Mouse (Mus musculus) B cell, adult 2 months (primary cell): ENCODE data around the gene Gm9747.
A peak's percentile ranks its signal among the peaks of the same experiment; 100 is the strongest.

Source experiments
- DNase-seq, 2 experiments: peaks; one replicate each; pipeline ENCODE4 v3.0.0; 2022

Gene Gm9747

DNA sequence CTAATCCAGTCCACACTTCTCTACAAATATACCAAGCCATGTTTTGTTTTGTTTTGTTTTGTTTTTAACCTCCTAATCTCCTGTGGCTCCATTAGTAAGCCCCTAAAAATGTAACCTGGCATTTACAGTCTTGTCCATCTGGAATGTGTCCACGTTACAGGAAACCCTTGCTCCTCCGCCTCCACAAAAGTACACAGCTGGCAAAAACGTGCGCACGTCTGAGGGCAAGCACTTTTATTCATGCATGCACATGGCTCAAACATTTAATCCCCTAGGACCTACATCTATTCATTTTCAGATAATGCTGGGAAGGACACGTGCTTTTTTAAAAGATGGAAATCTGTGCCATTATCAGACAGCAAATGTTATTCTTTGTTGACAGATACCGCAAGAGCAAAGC lies 25.4 kb downstream of the Gm9747 start:
- DNase-seq, result no peak

GRCm38 (mm10) chr1:82260055-82260454 lies 27.1 kb downstream of the Gm9747 start:
- DNase-seq, result no peak

DNA sequence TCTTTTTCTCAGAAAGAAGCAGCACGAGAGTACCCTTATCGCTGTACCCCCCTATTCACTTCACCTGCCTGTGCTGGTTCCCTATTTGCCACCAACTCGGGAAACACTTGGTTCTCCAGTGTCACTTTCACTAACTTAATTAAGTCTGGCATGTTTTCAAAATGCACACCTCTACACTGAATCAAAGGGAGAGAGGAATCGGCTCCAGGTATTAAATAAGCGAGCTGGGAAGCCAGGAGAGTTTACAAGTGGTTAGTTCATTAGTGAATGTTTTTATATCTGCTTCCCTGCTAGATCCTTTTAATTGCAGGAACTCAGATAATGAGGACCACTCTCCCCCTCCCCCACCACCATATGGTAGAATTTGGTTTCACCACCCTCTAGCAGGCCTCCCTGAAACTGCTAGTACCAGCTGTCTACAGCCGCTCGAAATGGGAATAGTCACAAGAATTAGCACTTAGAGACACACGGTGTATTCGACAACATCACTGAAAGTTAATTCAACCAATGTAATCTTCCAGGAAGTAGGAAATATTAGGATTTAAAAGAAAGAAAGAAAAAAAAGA lies 28.2 kb downstream of the Gm9747 start:
- no peak for DNase-seq

DNA sequence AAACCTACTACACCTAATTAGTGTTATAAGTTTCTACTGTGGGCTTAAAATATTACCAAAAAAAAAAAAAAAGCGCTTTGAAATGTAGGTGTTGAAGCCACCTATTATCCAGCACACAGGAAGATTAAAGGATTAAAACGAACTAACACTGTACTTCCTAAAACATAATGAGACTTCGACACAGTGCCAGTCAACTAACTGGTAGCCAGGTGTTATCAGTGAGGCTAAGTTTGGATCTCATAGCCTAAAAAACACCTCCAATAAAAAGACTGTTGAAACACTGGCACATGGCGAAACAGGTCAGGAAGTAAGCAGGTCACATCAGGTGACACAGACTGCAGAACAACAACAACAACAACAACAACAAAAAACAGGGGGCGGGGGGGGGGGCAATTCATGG lies 28.7 kb downstream of the Gm9747 start:
- DNase-seq, result no peak

- no peak for DNase-seq
These were observed 29.4 kb downstream of the Gm9747 start for GRCm38 (mm10) chr1:82262331-82262730.

DNA sequence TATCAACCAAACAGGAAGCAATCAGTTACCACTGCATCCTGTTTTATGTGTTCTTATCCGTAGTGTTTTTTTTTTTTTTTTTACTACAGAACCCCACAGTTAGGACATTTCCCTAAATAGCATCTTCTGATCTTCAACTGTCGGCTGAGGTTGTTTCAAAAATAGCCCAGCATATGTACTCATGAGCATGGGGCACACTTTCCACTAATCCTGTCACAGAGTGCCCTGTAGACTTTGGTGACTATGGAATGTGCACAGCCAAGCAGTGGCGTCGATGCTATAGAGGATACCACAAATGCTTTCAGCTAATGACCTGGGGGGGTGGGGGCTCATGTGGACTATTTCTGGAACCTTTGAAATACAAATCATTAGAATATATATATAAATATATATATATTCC lies 34.6 kb downstream of the Gm9747 start:
- DNase-seq, result no peak

- DNase-seq, result no peak
These were observed 39.3 kb downstream of the Gm9747 start for GRCm38 (mm10) chr1:82272231-82272630.

DNA sequence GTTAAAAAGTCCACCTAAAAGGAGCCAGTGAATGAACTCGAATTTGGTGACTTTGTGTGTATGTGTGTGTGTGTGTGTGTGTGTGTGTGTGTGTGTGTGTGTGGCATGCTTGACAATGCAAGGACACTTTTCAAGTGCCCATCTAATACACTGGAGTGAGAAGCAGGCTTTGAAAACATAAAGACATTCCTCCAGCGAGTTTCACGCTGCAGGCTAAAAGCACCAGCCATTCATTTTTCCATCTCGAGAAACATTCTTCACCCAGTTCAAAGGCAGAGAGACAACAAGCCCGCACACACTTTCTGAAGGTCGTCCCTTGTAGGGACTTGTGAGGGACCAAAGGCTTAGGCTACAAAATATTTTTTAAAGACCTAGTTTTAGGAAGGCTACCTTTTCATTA lies 40.6 kb downstream of the Gm9747 start:
- no peak for DNase-seq

DNA sequence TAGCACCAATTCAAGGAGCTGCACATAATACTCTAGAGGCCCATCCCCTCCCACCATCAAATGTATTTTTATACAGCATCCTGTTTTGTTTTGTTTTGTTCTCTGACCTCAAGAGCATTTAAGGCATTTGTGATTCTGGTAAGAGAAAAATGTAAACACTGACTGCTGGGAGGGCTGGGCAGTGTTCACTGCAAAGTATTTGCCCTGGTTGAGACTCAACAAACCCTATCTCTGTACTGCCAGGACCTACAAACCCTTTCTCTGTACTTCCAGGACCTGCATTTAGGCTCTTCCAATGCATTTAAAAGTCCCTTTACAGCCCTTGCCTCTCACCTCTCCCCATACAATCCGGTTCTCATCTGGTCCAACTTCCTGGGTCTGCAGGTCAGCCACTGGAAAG lies 41.4 kb downstream of the Gm9747 start:
- no peak for DNase-seq

DNA sequence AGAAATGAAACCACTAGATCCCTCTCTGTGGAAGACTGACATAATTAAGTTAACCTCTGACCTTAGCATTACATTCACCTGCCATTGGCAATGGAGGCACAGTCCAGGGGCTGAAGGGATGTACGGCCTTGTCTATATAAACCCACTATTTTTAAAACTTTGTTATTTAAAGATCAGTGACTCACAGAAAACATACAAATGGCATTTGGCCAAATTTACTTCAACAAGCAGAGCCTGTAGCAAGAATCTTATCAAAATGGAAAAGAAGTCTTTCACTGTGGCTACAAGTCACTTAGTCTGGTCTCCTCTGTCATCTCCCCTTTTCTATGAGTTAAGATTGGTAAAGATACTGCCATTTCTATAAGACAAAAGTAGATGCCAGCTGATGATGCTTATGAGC lies 46.9 kb downstream of the Gm9747 start:
- DNase-seq, result no peak

GRCm38 (mm10) chr1:82281823-82282222 lies 48.9 kb downstream of the Gm9747 start:
- no peak for DNase-seq

GRCm38 (mm10) chr1:82282992-82283611 lies 50.2 kb downstream of the Gm9747 start:
- DNase-seq, result peak; percentile 79 to 82

DNA sequence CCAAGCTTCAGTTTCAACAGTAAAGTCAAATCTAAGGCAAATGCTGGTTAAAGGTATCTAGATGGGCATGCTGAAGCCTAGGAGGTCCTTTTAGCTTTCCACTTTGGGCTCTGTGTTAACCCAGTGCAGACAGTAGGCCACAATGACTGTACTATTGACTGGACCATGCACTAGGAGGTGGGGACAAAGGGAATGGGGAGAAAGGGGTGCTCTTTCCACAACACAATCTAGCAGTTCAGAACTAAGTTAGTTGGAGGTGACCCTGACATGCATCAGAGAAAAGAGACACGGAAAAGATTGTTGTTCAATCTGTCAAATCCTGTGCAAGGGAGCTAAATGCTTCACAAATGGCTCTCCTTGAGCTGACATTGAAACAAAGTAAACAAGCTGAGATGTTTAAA lies 51.0 kb downstream of the Gm9747 start:
- peak in 1 of 2 experiments; percentile 15 for DNase-seq

- no peak for DNase-seq
These were observed 51.5 kb downstream of the Gm9747 start for GRCm38 (mm10) chr1:82284403-82284802.
